Mouse (Mus musculus) lung, adult 2 months (tissue): ENCODE results near the gene 1700012A03Rik.

Source experiments
- CTCF ChIP-seq: fragments of 200-500 bp; IDR thresholded peaks from 2 replicates; pipeline ENCODE4 v1.5.1; 2011; ENCODE audit warnings: mild to moderate bottlenecking, low read length, control low read depth; ENCODE audit not compliant: insufficient read depth
- POLR2A ChIP-seq: fragments of 200-500 bp; IDR thresholded peaks from 2 replicates; pipeline ENCODE4 v1.6.1; 2011; ENCODE audit warnings: low read depth, mild to moderate bottlenecking, control low read depth, low read length, borderline replicate concordance; ENCODE audit errors: extremely low read depth

GRCm38 (mm10) chr6:32058571-32058970 lies 8.5 kb downstream of the 1700012A03Rik start:
- TF ChIP-seq CTCF = no peak
- no peak for TF ChIP-seq POLR2A
